ENCODE assay signal across 8 mouse cellular contexts in genomic region chr12:80922869-80923268, GRCm38 (mm10). TPM values are rescaled to one million over a fixed set of nuclear protein-coding genes. Genes with fewer than 3 reads are reported as not detected.
DNase-seq lines count a peak whose midpoint lies in the region; ATAC-seq lines count a peak whose summit lies in the region.
"Had no signal": no experiment of that assay in that cellular context is flagged by ENCODE, and none has a peak within 500 bp of the region (broad histone marks: within the 10 kb centered on the region; RNA-seq: fewer than 3 reads in every experiment).

No protein-coding gene starts in this region.

- H3K36me3 ChIP-seq in liver, embryonic 15.5 days (replicated peaks), result no peaks in the 10 kb centered on the region
- no peaks in the 10 kb centered on the region for H3K36me3 ChIP-seq in stomach, embryonic 16.5 days (ENCODE audit: control insufficient read depth, insufficient read depth, low read length)

- peak; percentile 53 to 60 for DNase-seq in lung, adult 18-20 months
- no peak for DNase-seq in lung, postnatal 14 days
- peak; percentile 9 for DNase-seq in forelimb bud, embryonic 11.5 days (ENCODE audit: low read depth, low spot score)
- no peak for DNase-seq in cerebellum, adult 8-10 months

- ATAC-seq in liver, embryonic 15.5 days (ENCODE audit: insufficient read depth), result no peak
- peak; percentile 65; the same call in 1 of the 2 replicates for ATAC-seq in stomach, embryonic 16.5 days (ENCODE audit: insufficient read depth, low FRiP score)
- no peak for ATAC-seq in granulocyte monocyte progenitor cell, adult 5-6 weeks (replicated peaks; ENCODE audit: poor library complexity, severe bottlenecking)

- no peaks in the 10 kb centered on the region for H3K9me3 ChIP-seq in liver, embryonic 15.5 days (replicated peaks)
- H3K9me3 ChIP-seq in stomach, embryonic 16.5 days (replicated peaks; ENCODE audit: control insufficient read depth, low read length), result no peaks in the 10 kb centered on the region

- WGBS in liver, embryonic 15.5 days (ENCODE audit: insufficient replicate concordance), result 10% methylated on average over 7 of the region's 7 CpGs
- WGBS in stomach, embryonic 16.5 days, result 4% methylated on average over 7 of the region's 7 CpGs

- H3K27me3 ChIP-seq in liver, embryonic 15.5 days, result peaks cover 49% of the 10 kb centered on the region
- H3K27me3 ChIP-seq in stomach, embryonic 16.5 days (ENCODE audit: control insufficient read depth, insufficient read depth, low read length), result no peaks in the 10 kb centered on the region

- no peak overlapping the region for H3K9ac ChIP-seq in liver, embryonic 15.5 days
- no peak overlapping the region for H3K9ac ChIP-seq in stomach, embryonic 16.5 days (ENCODE audit: low read length)

- peaks cover 37% of the 10 kb centered on the region for H3K4me1 ChIP-seq in liver, embryonic 15.5 days (replicated peaks)
- peaks cover 10% of the 10 kb centered on the region; the same call in 1 of the 2 replicates for H3K4me1 ChIP-seq in stomach, embryonic 16.5 days (ENCODE audit: control insufficient read depth, insufficient read depth, low read length)

- no peak overlapping the region for H3K27ac ChIP-seq in liver, embryonic 15.5 days (replicated peaks)
- H3K27ac ChIP-seq in stomach, embryonic 16.5 days (ENCODE audit: low read length), result peak overlapping the region; percentile 90

- peak overlapping the region; percentile 39; the same call in 1 of the 2 replicates for H3K4me2 ChIP-seq in liver, embryonic 15.5 days
- H3K4me2 ChIP-seq in stomach, embryonic 16.5 days (ENCODE audit: low read depth, low read length), result peak overlapping the region; percentile 23

- no peak overlapping the region; the same call in 1 of the 2 replicates for H3K4me3 ChIP-seq in liver, embryonic 15.5 days (replicated peaks)
- H3K4me3 ChIP-seq in stomach, embryonic 16.5 days (replicated peaks; ENCODE audit: low read length), result no peak overlapping the region; the same call in 1 of the 2 replicates

RNA-seq across cellular contexts. Expression of gene Srsf5, which starts 22.4 kb away (rescaled TPM):
- 283 and 287 TPM in 2 replicates for polyA plus RNA-seq in liver, embryonic 15.5 days (2015; fragmentation: Nextera tagmentation; extraction: Ambion mirVana)
- 526 and 551 TPM in 2 replicates for polyA plus RNA-seq in stomach, embryonic 16.5 days (2015; fragmentation: Nextera tagmentation; extraction: Ambion mirVana)
- 313 and 360 TPM in 2 replicates for total RNA-seq in granulocyte monocyte progenitor cell, adult 5-6 weeks (2014; fragmentation: Nextera tagmentation)
- 731 and 831 TPM in 2 replicates for total RNA-seq in granulocyte monocyte progenitor cell, adult 5-6 weeks (2017)

RNA-seq across cellular contexts. Expression of gene Slc10a1, which starts 45.6 kb away (rescaled TPM):
- polyA plus RNA-seq in liver, embryonic 15.5 days (2015; fragmentation: Nextera tagmentation; extraction: Ambion mirVana), result 12.9 and 21.9 TPM in 2 replicates
- polyA plus RNA-seq in stomach, embryonic 16.5 days (2015; fragmentation: Nextera tagmentation; extraction: Ambion mirVana), result 0.84 and 1.3 TPM in 2 replicates
- not detected in 2 replicates for total RNA-seq in granulocyte monocyte progenitor cell, adult 5-6 weeks (2014; fragmentation: Nextera tagmentation)
- total RNA-seq in granulocyte monocyte progenitor cell, adult 5-6 weeks (2017), result not detected in 2 replicates
- polyA plus RNA-seq: brain, embryonic 14.5 days had no signal

Comparison
In these comparisons a context has a peak if more than half of its experiments do, and no peak if none do; other contexts are left out.
1. DNase-seq: peak in lung, adult 18-20 months (2 of 2) and forelimb bud, embryonic 11.5 days (single experiment); none in lung, postnatal 14 days (single experiment) and cerebellum, adult 8-10 months (single experiment).